Mouse (Mus musculus) splenic B cell, adult 2 months (primary cell): Measurements from ENCODE around the gene Samsn1.

ENCODE experiments used
- DNase-seq: peaks from one replicate; pipeline ENCODE4 v3.0.0-alpha.2; 2011; ENCODE audit warnings: low read depth, low spot score
- H3K27me3 ChIP-seq: 2 replicates; pipeline ENCODE4 v1.6.1; 2012; ENCODE audit warnings: mild to moderate bottlenecking, low read length, moderate library complexity, mixed read lengths; ENCODE audit not compliant: control insufficient read depth, poor library complexity, insufficient read depth, severe bottlenecking
- H3K36me3 ChIP-seq: 2 replicates; pipeline ENCODE4 v1.6.1; 2012; ENCODE audit warnings: mild to moderate bottlenecking, low read length, moderate library complexity, mixed read lengths; ENCODE audit not compliant: control insufficient read depth, poor library complexity, insufficient read depth, severe bottlenecking

Gene Samsn1

DNA sequence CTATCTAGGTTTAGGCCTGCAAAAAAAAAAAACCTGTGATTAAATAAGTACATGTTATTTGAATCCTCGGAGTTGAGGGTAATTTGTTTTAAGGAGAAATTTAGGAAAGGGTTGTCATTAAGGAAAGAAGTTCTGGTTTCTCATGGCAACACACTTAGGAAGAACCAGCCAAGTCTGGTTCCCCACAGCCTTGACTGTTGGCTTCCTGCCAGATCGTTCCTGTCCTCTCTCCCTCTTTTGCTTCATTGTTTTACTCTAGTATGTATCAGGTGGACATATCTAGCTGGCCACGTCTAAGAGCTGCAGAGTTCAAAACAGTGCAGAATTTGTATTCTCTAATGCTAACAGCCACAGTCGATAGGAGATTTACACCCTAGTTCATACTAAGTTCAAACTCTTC, 146.2 kb downstream of the Samsn1 start:
- H3K27me3 ChIP-seq = no peaks in the 10 kb centered on the region
- H3K36me3 ChIP-seq = peaks cover 6% of the 10 kb centered on the region
- DNase-seq = no peak

DNA sequence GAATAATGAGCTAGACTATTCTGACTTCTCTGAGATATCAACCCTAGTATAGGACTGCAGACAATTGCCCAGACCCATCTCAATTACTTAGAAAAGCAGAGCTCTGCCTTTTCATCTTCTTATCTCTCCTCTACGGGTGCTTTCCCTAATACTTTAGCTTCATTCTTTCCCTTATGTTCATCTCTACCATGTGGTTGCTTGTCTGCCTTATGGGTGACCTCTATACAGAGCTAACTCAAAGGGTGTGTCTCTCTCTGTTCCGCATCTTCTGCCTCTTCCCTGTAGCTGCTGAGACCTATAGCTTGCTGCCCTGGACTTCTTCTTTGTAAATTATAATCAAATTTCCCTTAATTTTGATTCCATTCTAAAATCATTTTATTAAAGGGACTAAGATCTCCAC, 147.6 kb downstream of the Samsn1 start:
- H3K36me3 ChIP-seq = peaks cover 6% of the 10 kb centered on the region
- no peak for DNase-seq
- no peaks in the 10 kb centered on the region for H3K27me3 ChIP-seq

DNA sequence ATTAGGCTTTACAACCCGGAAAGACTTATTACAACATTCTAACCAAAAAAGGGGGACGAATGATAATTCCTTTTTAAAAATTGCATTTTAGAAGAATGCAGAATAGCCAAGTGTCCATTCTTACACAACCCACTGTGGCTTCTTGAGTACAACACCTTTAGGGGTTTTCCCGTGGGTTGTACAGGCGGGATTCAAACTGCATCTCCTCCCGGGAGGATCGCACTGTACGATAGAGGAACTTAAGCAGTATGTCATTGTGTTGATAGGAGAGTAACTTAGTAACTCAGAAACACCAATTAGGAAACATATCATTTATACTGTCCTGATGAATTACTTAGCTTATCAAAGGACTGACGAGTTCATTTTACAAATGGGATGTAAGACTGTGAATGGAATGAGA, 149.8 kb downstream of the Samsn1 start:
- peaks cover 11% of the 10 kb centered on the region for H3K36me3 ChIP-seq
- no peak for DNase-seq
- H3K27me3 ChIP-seq = no peaks in the 10 kb centered on the region

DNA sequence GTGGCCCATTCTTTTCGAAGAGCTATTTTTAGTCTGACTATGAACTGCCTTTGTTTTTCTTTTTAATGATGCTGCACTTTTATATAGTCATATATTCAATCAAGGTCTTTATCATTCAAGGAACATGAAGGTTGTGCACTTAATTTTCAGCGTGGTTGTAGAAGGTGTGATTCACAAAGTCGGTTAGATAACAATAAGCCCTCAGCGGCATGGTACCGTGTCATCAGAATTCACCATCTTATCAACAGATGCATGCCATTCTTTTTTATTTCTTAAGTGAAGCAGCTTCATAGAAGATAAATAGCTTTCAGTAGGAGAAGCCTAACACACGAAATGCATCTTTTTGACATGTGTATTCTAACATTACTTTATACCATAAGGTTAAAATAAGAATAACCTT, 154.7 kb downstream of the Samsn1 start:
- H3K36me3 ChIP-seq = peaks cover 8% of the 10 kb centered on the region
- no peaks in the 10 kb centered on the region; the same call in 1 of the 2 replicates for H3K27me3 ChIP-seq
- DNase-seq = no peak

DNA sequence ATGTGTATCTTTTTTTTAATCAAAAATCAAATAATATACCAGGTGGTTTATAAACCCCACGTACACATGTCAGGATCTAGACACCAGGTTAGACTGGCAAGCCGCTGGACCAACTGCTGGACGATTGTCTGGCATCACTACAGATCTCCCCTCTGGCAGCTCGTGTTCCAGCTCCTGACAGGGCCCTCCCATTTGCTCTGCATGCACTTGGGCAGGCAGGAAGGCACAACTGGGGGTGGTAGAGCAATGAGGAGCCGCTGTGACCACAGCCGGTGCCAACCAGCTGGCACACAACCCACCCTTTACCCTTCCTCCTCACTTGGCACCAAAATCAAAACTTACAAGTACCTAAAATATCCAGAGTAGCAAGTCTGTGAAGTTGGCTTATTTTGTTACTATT, 156.6 kb downstream of the Samsn1 start:
- DNase-seq = no peak
- no peaks in the 10 kb centered on the region; the same call in 1 of the 2 replicates for H3K27me3 ChIP-seq
- H3K36me3 ChIP-seq = peaks cover 5% of the 10 kb centered on the region; the same call in 1 of the 2 replicates

DNA sequence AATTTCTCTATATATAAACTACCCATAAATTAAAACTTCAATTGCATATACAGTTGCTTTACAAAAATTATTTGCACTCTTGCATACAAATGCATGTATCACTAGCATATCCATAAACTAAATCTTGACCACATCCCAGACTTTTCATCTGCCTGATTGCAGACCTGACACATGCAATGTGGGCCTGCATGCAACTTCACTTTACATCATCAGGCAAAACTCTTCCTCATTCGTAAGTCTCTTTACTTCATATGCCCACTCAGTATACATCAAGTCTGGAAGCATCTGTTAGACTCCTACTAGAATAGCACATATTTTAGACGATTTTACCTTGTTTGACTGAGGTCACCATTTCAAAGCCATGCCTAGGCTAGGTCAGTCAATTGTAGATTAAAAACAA, 157.4 kb downstream of the Samsn1 start:
- DNase-seq = no peak
- peaks cover 5% of the 10 kb centered on the region; the same call in 1 of the 2 replicates for H3K36me3 ChIP-seq
- no peaks in the 10 kb centered on the region; the same call in 1 of the 2 replicates for H3K27me3 ChIP-seq

DNA sequence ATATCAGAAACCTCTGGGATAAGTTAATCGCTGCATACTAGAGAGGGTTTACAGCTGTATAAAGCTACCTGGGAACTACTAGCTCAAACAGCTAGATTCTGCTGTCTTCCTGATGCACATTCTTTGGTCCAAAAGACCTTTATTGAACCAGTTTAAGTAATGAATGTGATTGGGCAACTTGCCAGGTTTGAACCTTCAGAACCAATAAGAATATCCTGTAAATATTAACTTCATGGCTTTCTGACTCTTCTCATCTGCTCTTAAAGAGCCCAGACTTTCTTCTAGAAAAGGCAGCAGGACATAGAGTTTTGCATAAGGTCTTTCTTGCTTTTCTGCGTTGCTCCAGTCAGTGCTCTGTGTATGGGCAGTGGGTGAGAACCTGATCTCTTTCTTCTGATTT, 165.7 kb downstream of the Samsn1 start:
- Histone ChIP-seq H3K27me3 (no peaks in the 10 kb centered on the region), H3K36me3 (peaks cover 2% of the 10 kb centered on the region; the same call in 1 of the 2 replicates)
- DNase-seq = no peak

DNA sequence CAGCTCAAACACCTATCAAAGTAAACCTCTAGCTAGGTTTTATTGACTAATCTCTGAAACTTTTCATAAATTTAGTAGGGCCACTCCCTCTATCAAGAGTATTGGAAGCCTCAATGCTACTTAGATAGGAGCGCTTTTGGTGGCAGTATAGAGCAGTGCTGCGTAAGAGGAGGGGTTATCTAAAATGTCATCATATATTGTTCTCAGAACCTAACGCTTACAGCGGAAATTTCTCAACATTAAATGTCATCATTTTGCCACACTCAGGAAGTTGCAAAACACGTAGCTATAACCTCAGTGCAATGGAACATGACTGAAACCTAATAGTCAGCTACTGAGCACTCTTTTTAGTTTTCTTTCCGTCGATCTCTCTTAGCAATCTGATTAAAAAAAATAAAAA, 166.7 kb downstream of the Samsn1 start:
- peak; percentile 41 for DNase-seq
- H3K27me3 ChIP-seq = no peaks in the 10 kb centered on the region
- peaks cover 2% of the 10 kb centered on the region; the same call in 1 of the 2 replicates for H3K36me3 ChIP-seq

DNA sequence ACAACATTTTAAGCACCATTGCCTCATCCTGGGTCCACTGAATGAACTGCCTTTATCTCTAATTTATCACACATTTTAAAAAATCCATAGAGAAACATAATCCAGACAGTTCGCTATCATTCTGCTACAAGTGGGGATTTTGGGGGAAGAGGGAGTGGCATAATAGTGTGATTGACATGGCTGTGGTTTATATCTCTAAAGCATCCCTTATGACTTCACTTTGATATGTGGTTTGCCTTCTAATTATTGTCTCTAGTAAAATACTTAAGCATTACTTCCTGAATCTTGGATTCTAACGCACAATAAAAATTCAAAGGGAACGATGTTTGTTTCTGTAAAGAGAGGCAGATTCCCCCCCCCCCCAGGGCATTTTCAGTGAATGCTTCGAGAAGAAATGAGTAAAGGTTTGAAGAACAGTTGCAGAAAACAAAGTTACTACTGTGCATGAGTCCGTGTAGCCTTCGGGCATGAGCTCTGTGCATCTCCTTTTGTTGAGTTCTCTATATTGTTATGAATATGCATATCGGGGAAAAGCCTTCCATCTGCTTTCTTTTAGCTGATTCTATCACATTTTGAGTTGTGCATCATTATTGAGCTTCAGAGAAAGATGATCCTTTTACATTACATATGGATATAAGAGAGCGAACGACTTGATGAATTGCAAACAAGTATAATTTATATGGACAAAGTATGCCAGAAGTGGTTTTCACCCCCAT, 168.4 kb downstream of the Samsn1 start:
- DNase-seq = no peak
- no peaks in the 10 kb centered on the region for H3K36me3 ChIP-seq
- no peaks in the 10 kb centered on the region for H3K27me3 ChIP-seq

DNA sequence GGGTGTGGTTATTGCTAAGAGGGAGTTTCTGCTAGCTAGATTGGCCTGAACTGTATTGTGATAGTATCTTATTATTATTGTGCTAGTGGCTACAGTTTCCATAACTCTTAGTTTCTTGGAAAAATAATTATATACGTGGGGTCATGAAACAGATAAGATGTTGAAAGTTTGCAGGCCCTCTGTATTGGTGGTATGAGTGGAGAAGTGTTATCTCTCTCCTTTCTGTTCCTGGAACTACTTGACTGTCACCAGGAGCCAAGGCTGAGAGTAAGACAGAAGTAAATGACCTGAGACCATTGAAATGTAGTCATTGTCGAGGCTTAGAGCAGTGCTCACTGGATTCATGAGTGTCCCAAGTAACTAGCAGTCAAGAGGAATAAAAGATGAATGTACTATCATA, 169.6 kb downstream of the Samsn1 start:
- Histone ChIP-seq H3K36me3 (no peaks in the 10 kb centered on the region), H3K27me3 (no peaks in the 10 kb centered on the region)
- DNase-seq = no peak

DNA sequence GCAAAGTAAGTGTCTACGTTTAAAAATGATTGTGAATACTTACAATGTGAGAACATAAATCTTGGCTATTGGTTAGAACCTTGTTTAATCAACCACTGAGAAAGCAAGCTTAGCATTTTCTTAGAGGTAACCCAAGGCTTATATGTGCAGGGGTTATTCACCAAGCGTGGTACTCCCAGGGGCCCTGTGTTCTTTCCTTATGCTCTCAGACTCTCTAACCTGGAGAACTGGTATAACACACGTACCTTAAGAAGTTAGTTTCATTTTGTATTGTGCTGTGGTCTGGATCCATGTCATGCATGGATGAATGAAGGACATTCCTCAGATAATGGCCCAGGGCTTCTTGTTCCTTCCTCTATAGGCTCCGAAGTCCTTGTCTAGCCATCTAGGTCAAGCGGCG, 173.0 kb downstream of the Samsn1 start:
- DNase-seq = no peak
- Histone ChIP-seq H3K27me3 (no peaks in the 10 kb centered on the region), H3K36me3 (no peaks in the 10 kb centered on the region)

DNA sequence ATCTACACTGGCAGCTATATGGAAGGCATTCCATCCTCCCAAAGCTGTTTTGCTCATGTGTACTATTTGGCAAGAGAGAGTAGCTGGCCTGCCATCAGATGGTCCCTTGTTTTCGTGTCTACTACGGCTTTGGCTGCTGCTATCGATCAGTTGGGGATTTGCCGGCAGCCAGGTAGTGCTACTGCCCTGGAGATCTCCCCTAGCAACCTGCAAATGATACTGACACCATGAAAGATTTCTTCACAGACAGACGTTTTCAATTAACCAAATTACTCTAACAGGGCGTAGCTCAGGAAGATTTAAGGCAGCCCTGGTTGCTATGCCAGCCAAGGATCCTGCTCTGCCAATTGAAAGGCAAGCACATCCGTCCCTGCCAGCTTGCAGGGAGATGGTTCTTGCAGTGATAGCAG, 178.4 kb downstream of the Samsn1 start:
- Histone ChIP-seq H3K27me3 (no peaks in the 10 kb centered on the region), H3K36me3 (no peaks in the 10 kb centered on the region)
- no peak for DNase-seq

DNA sequence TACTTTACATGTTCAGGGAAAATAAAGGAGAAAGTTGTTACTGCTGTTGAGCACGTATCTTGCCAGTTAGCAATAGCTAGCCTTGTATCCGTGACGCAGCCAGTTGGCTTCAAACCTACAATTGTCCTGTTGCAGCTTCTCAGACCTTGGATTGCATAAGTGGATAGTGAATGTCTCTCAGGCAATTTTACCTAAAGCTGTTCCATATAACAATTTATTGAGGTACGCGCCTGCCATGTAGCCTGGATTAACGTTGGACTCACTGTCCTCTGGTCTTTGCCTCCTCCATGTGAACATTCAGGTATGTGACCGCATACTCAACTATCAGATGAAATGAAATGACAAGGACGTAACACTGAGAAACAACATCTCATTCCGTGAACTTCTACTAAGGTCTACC, 179.1 kb downstream of the Samsn1 start:
- no peaks in the 10 kb centered on the region for H3K27me3 ChIP-seq
- H3K36me3 ChIP-seq = no peaks in the 10 kb centered on the region
- DNase-seq = no peak

DNA sequence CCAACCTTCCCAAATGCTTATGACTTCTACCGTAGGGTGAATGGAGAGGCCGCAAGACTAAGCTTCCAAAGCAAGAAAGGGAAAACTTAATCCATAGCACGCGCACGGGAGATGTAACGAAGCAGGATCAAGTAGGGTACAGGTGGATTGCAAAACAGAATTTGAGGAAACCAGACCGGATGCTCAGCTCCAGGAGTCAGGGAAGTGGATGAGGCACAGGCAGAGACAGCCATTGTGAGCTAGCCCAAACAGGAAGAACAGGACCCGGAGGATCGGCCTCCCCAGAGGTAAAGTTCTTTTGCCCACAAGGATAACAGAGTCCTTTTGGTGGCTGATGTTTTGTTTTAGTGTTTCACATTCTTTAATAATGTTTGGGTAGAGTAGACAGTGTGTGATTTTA, 179.5 kb downstream of the Samsn1 start:
- no peaks in the 10 kb centered on the region for H3K36me3 ChIP-seq
- no peak for DNase-seq

DNA sequence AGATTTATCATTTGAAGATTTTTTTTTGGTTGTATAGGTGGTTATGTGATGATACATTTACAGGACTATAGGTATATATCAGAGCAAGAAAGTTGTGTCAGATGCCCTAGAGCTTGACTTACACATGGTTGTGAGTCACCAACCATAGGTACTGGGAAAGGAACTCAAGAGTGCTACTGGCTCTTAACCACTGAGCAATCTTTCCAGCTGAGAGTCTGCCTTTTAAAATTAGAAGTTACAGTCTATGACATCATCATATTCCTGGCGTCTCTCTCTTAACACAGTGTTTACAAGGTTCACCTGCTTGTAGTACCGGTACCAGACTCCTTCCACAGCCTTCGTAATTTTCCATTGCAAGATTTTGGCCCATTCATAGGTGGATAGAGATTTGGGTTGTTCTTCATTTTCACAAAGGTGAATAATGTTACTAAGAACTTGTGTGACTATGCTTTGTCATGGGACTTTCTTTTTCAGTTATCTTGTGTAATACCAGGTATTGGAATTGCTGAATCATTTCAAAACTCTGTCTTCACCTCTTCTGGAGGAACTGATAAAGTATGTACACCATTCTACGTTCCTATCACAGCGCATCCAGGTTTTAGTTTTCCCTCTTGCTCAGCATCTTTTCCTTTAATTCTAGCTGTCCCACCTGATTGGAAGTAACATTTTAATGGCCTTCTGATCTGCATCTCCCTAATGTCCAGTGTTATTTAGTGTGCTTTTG, 184.2 kb downstream of the Samsn1 start:
- Histone ChIP-seq H3K27me3 (no peaks in the 10 kb centered on the region; the same call in 1 of the 2 replicates), H3K36me3 (no peaks in the 10 kb centered on the region)
- DNase-seq = no peak

More for the DNA sequence above, 179.5 kb downstream of the Samsn1 start:
- H3K27me3 ChIP-seq = no peaks in the 10 kb centered on the region
